Mouse (Mus musculus) CH12.LX (cell line): Measurements from ENCODE around the gene Ctrl. TPM values are rescaled to one million over a fixed set of nuclear protein-coding genes. Genes with fewer than 3 reads are reported as not detected.
"Not testable (repeated sequence)": the region's sequence is repeated elsewhere in the genome, so short reads cannot be mapped to it uniquely, and the experiment has no call there.

Source experiments
- DNase-seq: peaks from one replicate; pipeline ENCODE4 v3.0.0-alpha.2; 2013; ENCODE audit errors: extremely low read depth
- H3K27ac ChIP-seq: 2 replicates; pipeline ENCODE4 v1.5.1; 2012; ENCODE audit warnings: low read depth, mild to moderate bottlenecking, control low read depth, moderate library complexity; ENCODE audit not compliant: insufficient read depth
- H3K27me3 ChIP-seq: replicated peaks from 2 replicates; pipeline ENCODE3; 2012; ENCODE audit warnings: inconsistent platforms
- H3K36me3 ChIP-seq, 2 experiments: replicated peaks in 1 of 2; 2 replicates each; pipeline versions ENCODE3 to v1.6.1; 2012; ENCODE audit warnings: inconsistent platforms in 1 of 2, low read length in 1 of 2, mild to moderate bottlenecking in 1 of 2, mixed read lengths in 1 of 2, moderate library complexity in 1 of 2; ENCODE audit not compliant: control insufficient read depth in 1 of 2, insufficient read depth in 1 of 2
- H3K4me1 ChIP-seq, 2 experiments: 2 replicates each; pipeline ENCODE4 v1.6.1; 2012; ENCODE audit warnings: inconsistent platforms in 1 of 2, moderate library complexity in 1 of 2; ENCODE audit not compliant: insufficient read depth in 2 of 2, control insufficient read depth in 1 of 2
- H3K4me2 ChIP-seq: 2 replicates; pipeline ENCODE4 v1.6.1; 2012; ENCODE audit warnings: low read depth, mild to moderate bottlenecking, control low read depth; ENCODE audit not compliant: poor library complexity, insufficient read depth, severe bottlenecking
- H3K4me3 ChIP-seq, 3 experiments: fragments of 150-350 bp in 1 of 3; sonication (generic) in 1 of 3; replicated peaks in 1 of 3; 2 replicates each; pipeline versions ENCODE3 to v1.5.1; 2011 to 2012; ENCODE audit warnings: low read depth in 2 of 3, low read length in 2 of 3, mild to moderate bottlenecking in 2 of 3, moderate library complexity in 2 of 3, control low read depth in 1 of 3, improper control_type of control experiment in 1 of 3, inconsistent platforms in 1 of 3, mixed read lengths in 1 of 3; ENCODE audit not compliant: poor library complexity in 1 of 3
- H3K79me2 ChIP-seq: replicated peaks from 2 replicates; pipeline ENCODE4 v1.6.1; 2012; ENCODE audit warnings: mild to moderate bottlenecking, moderate library complexity; ENCODE audit not compliant: control insufficient read depth, poor library complexity, insufficient read depth, severe bottlenecking; ENCODE audit errors: extremely low read depth
- H3K9ac ChIP-seq: 2 replicates; pipeline ENCODE4 v1.6.1; 2012; ENCODE audit warnings: low read depth, mild to moderate bottlenecking, control low read depth, moderate library complexity; ENCODE audit not compliant: insufficient read depth
- H3K9me3 ChIP-seq: replicated peaks from 2 replicates; pipeline ENCODE3; 2012; ENCODE audit warnings: low read length, inconsistent platforms, mixed read lengths
- CTCF ChIP-seq, 2 experiments: IDR thresholded peaks in 1 of 2; conservative IDR thresholded peaks in 1 of 2; 2 replicates each; pipeline ENCODE4 v1.5.1; 2011 to 2012; ENCODE audit warnings: low read depth in 2 of 2, low read length in 2 of 2, improper control_type of control experiment in 1 of 2, inconsistent platforms in 1 of 2, mild to moderate bottlenecking in 1 of 2, moderate library complexity in 1 of 2
- HCFC1 ChIP-seq: IDR thresholded peaks from 2 replicates; pipeline ENCODE4 v1.6.1; 2012; ENCODE audit warnings: low read depth, mild to moderate bottlenecking, inconsistent platforms, low read length, improper control_type of control experiment
- MAZ ChIP-seq: IDR thresholded peaks from 2 replicates; pipeline ENCODE4 v1.6.1; 2012; ENCODE audit warnings: low read depth, mild to moderate bottlenecking, inconsistent platforms, low read length, improper control_type of control experiment, moderate library complexity
- PAX5 ChIP-seq: IDR thresholded peaks from 2 replicates; pipeline ENCODE4 v1.6.1; 2012; ENCODE audit warnings: low read length, inconsistent platforms, mixed read lengths
- RAD21 ChIP-seq: IDR thresholded peaks from 2 replicates; pipeline ENCODE4 v1.6.1; 2011; ENCODE audit warnings: low read depth, mild to moderate bottlenecking, low read length, improper control_type of control experiment, moderate library complexity
- SIN3A ChIP-seq: IDR thresholded peaks from 2 replicates; pipeline ENCODE4 v1.6.1; 2012; ENCODE audit warnings: low read length, improper control_type of control experiment, inconsistent platforms
- SMC3 ChIP-seq: IDR thresholded peaks from 2 replicates; pipeline ENCODE4 v1.6.1; 2011; ENCODE audit warnings: low read depth, low read length, improper control_type of control experiment
- USF2 ChIP-seq: conservative IDR thresholded peaks from 2 replicates; pipeline ENCODE4 v1.6.1; 2011; ENCODE audit warnings: low read depth, low read length, improper control_type of control experiment
- ZC3H11A ChIP-seq: IDR thresholded peaks from 2 replicates; pipeline ENCODE4 v1.6.1; 2012; ENCODE audit warnings: low read depth, mild to moderate bottlenecking, inconsistent platforms, low read length, improper control_type of control experiment
- dilution Hi-C: fragments of 300-500 bp; cut with MboI; formaldehyde crosslinking; loops from 2 replicates; pipeline ENCODE4 v1.14.3; 2020; ENCODE audit warnings: low sequenced_read_pairs; ENCODE audit not compliant: extremely low pct_unique_long_range_greater_than_20kb, extremely low pct_ligation_motif_present
- in situ Hi-C: fragments of 300-500 bp; cut with MboI; formaldehyde crosslinking; loops from 3 replicates; pipeline ENCODE4 v1.14.3; 2019; ENCODE audit warnings: low sequenced_read_pairs, low pct_ligation_motif_present, low pct_unique_long_range_greater_than_20kb, mixed read lengths
- polyA plus RNA-seq: library from polyadenylated mRNA; unstranded; fragments of >175 nt; gene quantifications from 2 replicates; pipeline ENCODE4 v1.2.1, GENCODE M21; 2012; ENCODE audit warnings: low read depth; ENCODE audit not compliant: insufficient read length
- total RNA-seq, 2 experiments: library from RNA; depleted of rRNA; stranded (reverse); fragments of 300-350 nt in 1 of 2; fragments of >200 nt in 1 of 2; gene quantifications; 2 replicates each; pipeline ENCODE4 v1.2.3; 2012 to 2014

Gene Ctrl
- total RNA-seq (2012; rRNA removed) = 2.0 and 2.9 TPM in 2 replicates
- total RNA-seq (2014; rRNA removed) = 1.3 and 1.5 TPM in 2 replicates
- polyA plus RNA-seq = 5.3 and 5.9 TPM in 2 replicates

DNA sequence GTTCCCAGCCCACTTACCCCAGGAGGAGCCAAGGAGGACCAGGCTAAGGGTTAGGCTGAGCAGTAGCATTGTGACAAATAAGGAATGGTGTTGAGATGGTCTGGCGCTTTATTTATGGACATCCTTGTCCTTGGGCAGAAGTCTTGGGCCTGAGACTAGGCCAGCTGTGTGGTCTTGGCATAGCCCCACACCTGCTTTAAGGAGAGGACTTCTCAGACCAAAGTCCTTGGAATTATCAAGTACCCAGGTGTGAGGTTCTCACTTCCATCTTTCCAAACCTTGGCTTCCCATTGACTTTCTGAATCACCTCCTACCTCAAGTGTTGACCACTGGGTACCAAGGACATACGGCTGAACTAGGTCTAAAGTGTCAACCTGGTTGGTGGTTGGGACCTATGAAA is at the start of gene Ctrl:
TSS of gene Ctrl (minus strand) at position 101 of the 400 bp plus-strand sequence.
- in situ Hi-C loops (no loop called here), dilution Hi-C loops (no loop called here)
- no peaks in the 10 kb centered on the region for H3K9me3 ChIP-seq
- H3K4me3 ChIP-seq = no peak within 1 kb of the TSS
- no peak within 1 kb of the TSS for H3K27ac ChIP-seq
- H3K79me2 ChIP-seq = no peaks in the 10 kb centered on the region
- H3K36me3 ChIP-seq = peaks cover 27 to 71% of the 10 kb centered on the region in 2 experiments
- no peaks in the 10 kb centered on the region for H3K27me3 ChIP-seq
- DNase-seq = no peak
- TF ChIP-seq PAX5 (no peak), SMC3 (no peak), SIN3A (no peak), HCFC1 (no peak), MAZ (no peak), USF2 (no peak), RAD21 (no peak)
- peaks cover 3 to 23% of the 10 kb centered on the region in 2 experiments; a peak in 3 of 4 replicates for H3K4me1 ChIP-seq
- no peak within 1 kb of the TSS for H3K9ac ChIP-seq
- no peak within 1 kb of the TSS for H3K4me2 ChIP-seq

DNA sequence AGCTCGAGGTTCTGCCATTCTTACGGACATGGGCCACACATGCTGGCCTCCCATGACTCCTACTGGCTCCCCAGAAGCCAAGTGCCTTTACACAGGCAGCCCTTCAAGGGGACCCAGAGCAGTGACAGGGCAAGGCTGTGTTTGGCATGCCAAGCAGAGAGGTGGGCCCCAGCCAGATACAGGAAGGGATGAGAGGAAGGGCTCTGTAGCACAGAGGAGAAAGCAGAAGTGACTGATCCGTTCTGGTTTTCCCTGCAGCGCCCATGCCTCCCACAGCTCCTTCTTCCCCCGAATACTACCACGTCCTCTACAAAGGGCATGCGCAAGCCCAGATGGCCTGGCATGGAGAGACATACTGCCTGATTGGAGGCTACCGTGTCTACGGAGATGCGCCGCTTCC is 49.7 kb upstream of the Ctrl start:
- H3K9ac ChIP-seq, H3K9me3 ChIP-seq, H3K79me2 ChIP-seq, dilution Hi-C loops, H3K4me3 ChIP-seq, H3K36me3 ChIP-seq, H3K27me3 ChIP-seq, in situ Hi-C loops, H3K27ac ChIP-seq, H3K4me2 ChIP-seq, DNase-seq: not testable (repeated sequence)
- peaks cover 5 to 11% of the 10 kb centered on the region in 2 experiments; a peak in 3 of 4 replicates for H3K4me1 ChIP-seq

DNA sequence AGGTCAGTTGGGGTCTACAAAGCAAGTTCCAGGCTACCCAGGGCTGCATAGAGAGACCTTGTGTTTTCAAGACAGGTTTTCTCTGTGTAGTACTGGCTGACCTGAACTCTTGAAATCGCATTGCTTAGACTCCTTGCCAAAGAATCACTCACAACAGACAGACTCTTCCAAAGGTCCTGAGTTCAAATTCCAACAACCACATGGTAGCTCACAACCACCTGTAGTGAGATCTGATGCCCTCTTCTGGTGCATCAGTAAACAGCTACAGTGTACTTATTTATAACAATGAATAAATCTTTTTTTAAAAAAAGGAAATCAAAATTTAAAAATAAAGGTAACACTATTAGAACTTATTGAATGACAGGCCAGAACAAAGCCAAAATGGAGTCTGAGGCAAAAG is 47.5 kb upstream of the Ctrl start:
- Histone ChIP-seq H3K27ac (no peak overlapping the region), H3K27me3 (peaks cover 2% of the 10 kb centered on the region), H3K4me2 (no peak overlapping the region), H3K9me3 (peaks cover 3% of the 10 kb centered on the region), H3K9ac (no peak overlapping the region), H3K79me2 (no peaks in the 10 kb centered on the region), H3K36me3 (no peaks in the 10 kb centered on the region), H3K4me1 (peaks cover 5 to 11% of the 10 kb centered on the region in 2 experiments; a peak in 3 of 4 replicates), H3K4me3 (no peak overlapping the region)
- dilution Hi-C loops (no loop called here), in situ Hi-C loops (no loop called here)
- TF ChIP-seq CTCF (conservative IDR thresholded peaks at IDR 0.05 in 1 of 2, IDR thresholded peaks at IDR 0.05 in 1 of 2; ENCODE audit: low read depth in 2 of 2, low read length in 2 of 2) = peak in 1 of 2 experiments; percentile 20; a peak in 2 of 4 replicates
- no peak for TF ChIP-seq ZC3H11A
- peak; percentile 2 for TF ChIP-seq RAD21
- no peak for DNase-seq
